Mouse (Mus musculus) cerebellum, adult 2 months (tissue): Measurements from ENCODE around the gene Cchcr1. TPM values are rescaled to one million over a fixed set of nuclear protein-coding genes. Genes with fewer than 3 reads are reported as not detected.
A peak's percentile ranks its signal among the peaks of the same experiment; 100 is the strongest.

ENCODE experiments used
- DNase-seq, 2 experiments: peaks; one replicate each; pipeline ENCODE4 v3.0.0; 2021
- H3K27ac ChIP-seq: fragments of 200-500 bp; 2 replicates; pipeline ENCODE4 v1.5.1; 2012; ENCODE audit warnings: low read length, control low read depth, inconsistent platforms; ENCODE audit not compliant: insufficient read depth
- H3K27me3 ChIP-seq: fragments of 200-500 bp; 2 replicates; pipeline ENCODE4 v1.6.1; 2012; ENCODE audit warnings: inconsistent platforms, mild to moderate bottlenecking, low read length, moderate library complexity; ENCODE audit not compliant: control insufficient read depth, insufficient read depth
- H3K4me1 ChIP-seq: fragments of 200-500 bp; 2 replicates; pipeline ENCODE4 v1.6.1; 2011; ENCODE audit warnings: low read length; ENCODE audit not compliant: control insufficient read depth, insufficient read depth
- H3K4me3 ChIP-seq: fragments of 200-500 bp; replicated peaks from 2 replicates; pipeline ENCODE3; 2011; ENCODE audit warnings: mild to moderate bottlenecking, low read depth, low read length, control low read depth; ENCODE audit not compliant: insufficient read depth
- CTCF ChIP-seq: fragments of 200-500 bp; IDR thresholded peaks from 2 replicates; pipeline ENCODE4 v1.5.1; 2011; ENCODE audit warnings: low read depth, mild to moderate bottlenecking, control low read depth, low read length, moderate library complexity, borderline replicate concordance; ENCODE audit not compliant: insufficient read depth
- POLR2A ChIP-seq: fragments of 200-500 bp; IDR thresholded peaks from 2 replicates; pipeline ENCODE4 v1.6.1; 2011; ENCODE audit warnings: low read length, control low read depth, borderline replicate concordance; ENCODE audit not compliant: insufficient read depth
- WGBS: fragments of 180-500 bp; shearing (Covaris S2); methylation state at CpG from one replicate; pipeline ENCODE4 v1.1.7; 2018; 5-methylcytosine and 5-hydroxymethylcytosine counted together
- polyA plus RNA-seq: library from polyadenylated mRNA; depleted of rRNA; stranded (reverse); fragments of >200 nt; gene quantifications from 2 replicates; pipeline ENCODE4 v1.2.3, GENCODE M21; 2012

Gene Cchcr1
- polyA plus RNA-seq, 1 experiment, result 9.6 TPM

DNA sequence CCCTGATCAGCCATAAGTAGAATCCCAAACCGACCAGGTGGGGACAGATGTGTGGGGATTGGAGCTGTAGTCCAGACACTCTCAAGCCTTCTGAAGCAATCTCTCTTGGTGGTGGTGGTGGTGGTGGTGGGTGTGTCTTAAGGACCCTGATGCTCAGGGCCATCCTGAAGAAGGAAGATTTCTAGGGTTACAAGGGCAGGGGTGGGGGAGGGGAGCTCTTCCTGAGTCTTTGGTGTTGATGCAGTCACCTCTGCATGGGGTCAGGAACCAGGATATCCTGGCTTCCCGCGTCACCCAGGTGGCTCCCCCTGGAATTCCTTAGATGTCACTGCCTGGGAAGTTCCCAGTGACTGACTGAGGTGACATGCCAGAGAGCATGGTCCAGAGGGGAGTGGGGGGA lies 15.5 kb downstream of the Cchcr1 start:
- no peak for DNase-seq
- no peak overlapping the region for H3K4me3 ChIP-seq
- no peaks in the 10 kb centered on the region for H3K27me3 ChIP-seq
- H3K4me1 ChIP-seq, result peaks cover 3% of the 10 kb centered on the region; the same call in 1 of the 2 replicates
- TF ChIP-seq POLR2A (no peak), CTCF (no peak)
- 38% methylated on average over 3 of the region's 3 CpGs for WGBS
- no peak overlapping the region for H3K27ac ChIP-seq

DNA sequence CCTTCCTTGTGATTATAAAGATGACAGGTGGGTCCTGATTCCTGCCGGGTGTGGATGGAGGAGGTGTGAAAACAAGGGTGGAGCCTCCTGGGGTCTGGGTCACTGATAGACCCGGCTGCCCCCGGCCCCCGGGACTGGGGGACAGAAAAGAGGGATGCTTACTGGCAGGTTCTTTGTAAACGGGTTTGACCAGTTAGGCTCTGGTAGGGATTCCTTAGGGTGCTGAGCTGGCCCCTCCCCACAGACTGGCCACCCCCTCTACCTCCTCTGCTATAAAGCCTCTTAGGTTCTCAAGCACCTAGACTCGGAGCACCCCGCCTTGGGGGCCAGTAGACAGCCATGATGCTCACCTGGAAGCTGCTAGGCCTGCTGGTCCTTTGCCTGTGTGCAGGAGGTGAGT lies 16.0 kb downstream of the Cchcr1 start, which contains the start of gene Psors1c2:
TSS of gene Psors1c2 (plus strand) at position 301 of the 400 bp plus-strand sequence.
- no peak within 1 kb of the TSS for H3K27ac ChIP-seq
- 58% methylated on average over 7 of the region's 7 CpGs for WGBS
- TF ChIP-seq POLR2A, result no peak

DNA sequence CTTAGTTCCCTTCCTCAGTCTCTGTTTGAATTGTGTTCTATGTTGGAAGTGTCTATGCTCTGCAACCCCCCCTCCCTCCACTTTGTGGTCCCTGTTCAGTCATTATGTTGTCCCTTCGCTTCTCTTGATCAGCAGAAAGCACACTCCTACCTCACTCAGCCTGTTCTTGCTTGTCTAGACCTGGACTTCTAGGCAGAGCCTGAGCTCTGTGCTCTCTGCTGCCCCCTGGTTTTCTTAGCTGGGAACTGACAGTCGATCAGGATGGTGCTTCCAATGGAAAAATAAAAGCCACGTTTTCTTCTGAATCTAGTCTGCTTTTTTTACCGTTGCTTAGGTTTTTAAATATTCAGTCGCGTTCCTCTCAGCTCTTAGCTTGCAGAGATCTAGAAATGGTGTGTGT lies 17.4 kb downstream of the Cchcr1 start:
- TF ChIP-seq POLR2A (no peak), CTCF (peak; percentile 85)
- 8% methylated on average over 6 of the region's 6 CpGs for WGBS
- Histone ChIP-seq H3K27me3 (no peaks in the 10 kb centered on the region), H3K4me1 (peaks cover 3% of the 10 kb centered on the region; the same call in 1 of the 2 replicates), H3K4me3 (no peak overlapping the region), H3K27ac (no peak overlapping the region)
- peak; percentile 77 to 81 for DNase-seq

More for the DNA sequence above, 16.0 kb downstream of the Cchcr1 start, which contains the start of gene Psors1c2:
- Histone ChIP-seq H3K27me3 (no peaks in the 10 kb centered on the region), H3K4me1 (peaks cover 3% of the 10 kb centered on the region; the same call in 1 of the 2 replicates), H3K4me3 (no peak within 1 kb of the TSS)
- DNase-seq, result no peak

DNA sequence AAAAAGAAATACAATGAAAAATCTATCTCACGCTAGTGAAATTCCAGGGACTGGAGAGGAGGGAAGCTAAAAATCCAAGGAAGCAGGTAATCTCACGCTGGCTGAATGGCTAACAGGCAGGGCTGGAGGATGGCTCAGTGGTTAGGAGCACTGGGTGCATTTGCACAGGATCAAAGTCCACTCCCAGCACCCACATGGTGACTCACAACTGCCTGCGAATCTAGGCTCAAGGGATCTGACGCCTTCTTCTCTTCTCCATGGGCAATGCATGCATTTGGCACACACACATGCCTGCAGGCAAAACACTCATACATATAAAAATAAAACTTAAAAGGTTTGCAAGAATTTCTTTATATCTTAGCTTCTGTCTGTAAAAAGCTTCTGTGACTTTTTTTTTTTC lies 20.5 kb downstream of the Cchcr1 start:
- Histone ChIP-seq H3K27ac (no peak overlapping the region), H3K4me1 (no peaks in the 10 kb centered on the region), H3K27me3 (no peaks in the 10 kb centered on the region), H3K4me3 (no peak overlapping the region)
- no peak for DNase-seq
- TF ChIP-seq POLR2A (no peak), CTCF (no peak)
- 91% methylated on average over 4 of the region's 4 CpGs for WGBS

DNA sequence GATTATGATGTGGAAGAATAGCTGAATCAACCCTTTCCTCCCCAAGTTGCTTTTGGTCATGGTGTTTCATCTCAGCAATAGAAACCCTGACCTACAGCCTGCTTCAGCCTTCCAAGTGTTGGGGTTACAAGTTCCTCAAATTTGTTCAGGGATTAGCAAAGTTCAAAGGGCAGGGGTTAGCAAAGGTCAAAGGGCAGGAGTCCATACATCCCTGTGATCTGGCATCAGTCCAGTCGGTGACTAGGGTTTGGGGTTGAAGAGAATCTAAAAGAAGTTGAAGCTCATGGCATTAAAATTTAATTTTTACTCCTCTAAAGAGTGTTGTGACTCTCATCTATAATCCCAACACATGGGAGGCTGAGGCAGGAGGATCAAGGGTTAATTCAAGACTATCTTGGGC lies 21.6 kb downstream of the Cchcr1 start:
- H3K27me3 ChIP-seq, result no peaks in the 10 kb centered on the region
- no peak overlapping the region for H3K27ac ChIP-seq
- no peak overlapping the region for H3K4me3 ChIP-seq
- no peaks in the 10 kb centered on the region for H3K4me1 ChIP-seq
- TF ChIP-seq CTCF (no peak), POLR2A (no peak)
- DNase-seq, result no peak
- WGBS, result 78% methylated on average over 1 of the region's 1 CpGs

DNA sequence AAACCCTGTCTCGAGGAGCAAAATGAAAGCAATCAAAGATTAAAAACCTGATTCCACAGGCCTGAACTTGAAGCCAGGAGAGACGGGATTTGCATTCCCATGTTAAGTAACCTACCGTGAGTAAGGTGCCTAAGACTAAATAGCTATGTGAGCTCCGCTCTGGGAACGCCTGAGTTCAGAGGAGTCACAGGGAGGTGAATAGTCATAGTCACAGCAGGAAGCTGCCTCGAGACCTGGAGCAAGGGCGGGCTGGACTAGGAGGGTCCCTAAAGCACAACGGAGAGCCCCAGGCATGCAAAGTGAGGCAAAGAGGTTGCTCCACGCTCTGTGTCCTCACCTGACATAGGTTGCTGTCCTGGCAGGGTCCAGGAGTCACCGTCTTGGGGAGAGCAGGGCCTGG lies 22.6 kb downstream of the Cchcr1 start:
- no peaks in the 10 kb centered on the region for H3K27me3 ChIP-seq
- no peak overlapping the region for H3K27ac ChIP-seq
- no peak for DNase-seq
- no peak overlapping the region for H3K4me3 ChIP-seq
- no peaks in the 10 kb centered on the region for H3K4me1 ChIP-seq
- 59% methylated on average over 10 of the region's 10 CpGs for WGBS
- no peak for TF ChIP-seq CTCF
- TF ChIP-seq POLR2A, result no peak

DNA sequence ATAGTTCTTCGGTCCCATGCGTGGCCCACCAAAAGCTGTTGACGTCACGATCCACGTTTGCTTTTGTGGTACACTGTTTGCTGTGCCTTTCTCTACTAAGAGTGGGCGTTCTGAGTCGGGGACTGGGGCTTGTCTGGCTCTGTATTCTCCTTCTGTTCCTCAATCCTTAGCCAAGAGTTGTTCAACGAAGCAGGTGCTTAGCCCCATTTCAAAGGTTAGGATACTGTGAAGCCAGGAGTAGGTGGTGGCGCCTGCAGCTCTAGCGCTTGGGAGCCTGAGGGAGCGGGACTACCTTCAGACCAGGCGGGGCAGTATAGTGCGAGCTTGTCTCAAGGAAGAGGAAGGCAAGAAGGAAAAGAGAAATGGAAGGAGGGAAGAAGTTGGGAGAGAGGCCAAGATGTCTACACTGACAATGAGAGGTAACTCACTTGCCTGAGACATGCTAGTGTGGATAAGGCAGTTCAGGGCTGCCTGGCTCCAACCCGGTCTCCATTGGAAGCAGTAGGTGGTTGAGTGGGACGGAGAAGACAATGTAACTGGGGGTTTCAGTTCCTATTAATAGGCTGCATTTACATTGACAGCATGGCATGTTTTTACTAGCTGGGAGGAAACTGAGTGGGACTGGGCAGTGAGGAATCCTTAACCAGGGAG lies 26.0 kb downstream of the Cchcr1 start:
- no peak overlapping the region for H3K27ac ChIP-seq
- TF ChIP-seq POLR2A (no peak), CTCF (no peak)
- DNase-seq, result peak in 1 of 2 experiments; percentile 41
- H3K4me1 ChIP-seq, result peaks cover 4% of the 10 kb centered on the region; the same call in 1 of the 2 replicates
- 66% methylated on average over 15 of the region's 15 CpGs for WGBS
- no peaks in the 10 kb centered on the region for H3K27me3 ChIP-seq
- H3K4me3 ChIP-seq, result no peak overlapping the region

DNA sequence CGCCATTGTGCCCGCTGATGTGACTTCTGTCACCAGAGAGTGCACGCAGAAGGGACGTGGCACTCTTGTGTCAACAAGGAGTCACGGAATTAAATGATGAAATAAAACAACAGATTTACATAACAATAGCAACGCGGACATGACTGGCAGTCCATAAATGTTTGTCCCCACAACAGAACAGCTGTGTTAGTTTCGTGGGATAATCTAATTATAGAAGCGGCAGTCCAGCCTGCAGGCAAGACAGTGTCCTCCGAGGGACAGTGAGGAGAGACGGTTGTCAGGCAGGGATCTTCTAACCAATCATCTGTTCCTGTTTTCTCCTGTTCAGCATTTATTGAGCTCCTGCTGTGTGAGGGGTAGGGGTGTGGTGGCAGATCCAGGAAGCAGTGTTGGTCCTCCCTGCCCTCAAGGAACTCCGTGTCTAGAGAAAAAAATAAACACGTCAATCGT lies 26.5 kb downstream of the Cchcr1 start:
- H3K27ac ChIP-seq, result no peak overlapping the region
- H3K4me1 ChIP-seq, result peaks cover 4% of the 10 kb centered on the region; the same call in 1 of the 2 replicates
- no peak for DNase-seq
- WGBS, result 28% methylated on average over 14 of the region's 14 CpGs
- H3K4me3 ChIP-seq, result no peak overlapping the region
- TF ChIP-seq POLR2A, result no peak
- TF ChIP-seq CTCF, result no peak
- no peaks in the 10 kb centered on the region for H3K27me3 ChIP-seq

DNA sequence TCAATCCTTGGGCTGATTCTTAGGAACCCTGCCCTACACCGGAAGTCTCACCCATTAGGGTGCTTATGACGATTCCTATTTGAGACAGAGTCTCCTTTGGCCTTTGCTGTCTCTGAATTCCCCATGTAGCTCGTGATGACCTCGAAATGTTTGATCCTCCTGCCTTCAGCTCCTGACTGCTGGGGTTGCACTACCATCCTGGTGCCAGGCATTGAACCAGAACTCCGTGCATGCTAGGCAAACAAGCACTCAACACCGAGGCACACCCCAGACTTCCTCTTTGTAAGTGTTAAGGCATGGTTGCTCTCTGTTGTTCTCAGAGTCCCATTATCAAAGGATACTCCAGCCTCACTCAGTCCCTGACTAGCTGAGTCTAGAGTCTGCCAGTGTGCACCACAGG lies 27.1 kb downstream of the Cchcr1 start:
- Histone ChIP-seq H3K4me1 (peaks cover 8% of the 10 kb centered on the region), H3K27me3 (no peaks in the 10 kb centered on the region), H3K27ac (no peak overlapping the region), H3K4me3 (no peak overlapping the region)
- TF ChIP-seq POLR2A, result no peak
- no peak for TF ChIP-seq CTCF
- WGBS, result 68% methylated on average over 6 of the region's 6 CpGs
- no peak for DNase-seq
